ENCODE assay signal across 8 mouse cellular contexts in the genomic region with DNA sequence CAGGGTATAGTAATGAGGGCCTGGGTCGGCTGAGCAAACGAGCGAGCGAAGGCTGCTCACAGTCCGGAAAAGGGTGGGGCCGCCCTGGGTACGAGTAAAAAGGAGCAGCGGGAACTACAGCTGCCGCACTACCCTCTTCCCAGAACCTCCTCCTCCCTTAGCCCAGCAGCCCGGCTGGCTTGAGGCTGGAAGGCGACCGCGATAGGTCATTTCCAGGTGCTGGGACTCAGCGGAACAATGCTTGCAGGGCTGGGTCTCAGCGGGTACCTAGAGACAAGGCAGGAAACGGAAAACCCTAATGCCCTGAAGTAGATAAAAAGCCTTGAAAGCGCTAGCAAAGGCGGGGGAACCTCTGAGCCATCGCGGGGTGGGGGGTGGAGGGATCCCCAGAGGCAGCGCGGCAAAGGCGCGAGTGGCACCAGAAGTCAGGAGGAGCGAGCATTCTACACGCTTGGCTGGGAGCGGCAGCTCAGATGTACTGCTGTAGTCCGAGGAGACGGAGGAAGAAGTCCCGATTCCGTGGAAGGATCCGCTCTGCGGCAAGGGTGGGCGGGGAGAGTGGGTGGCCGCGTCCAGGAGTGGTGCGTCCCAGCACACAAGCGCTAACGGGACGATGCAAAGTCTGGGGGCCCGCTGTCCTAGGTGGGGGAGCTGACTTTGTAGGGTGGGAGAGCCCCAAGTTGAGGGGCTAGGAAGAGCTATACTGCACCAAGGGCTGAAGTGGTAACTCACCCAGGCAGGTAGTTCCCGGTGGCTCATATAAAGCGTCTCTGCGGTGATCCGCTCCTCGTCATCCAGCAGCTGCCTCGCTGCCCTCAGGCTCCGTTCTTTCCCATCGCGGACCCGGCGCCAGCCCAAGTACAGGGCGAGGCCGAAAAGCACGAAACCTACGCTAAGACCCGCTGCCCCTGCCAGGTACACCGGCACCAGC. TPM values are rescaled to one million over a fixed set of nuclear protein-coding genes. Genes with fewer than 3 reads are reported as not detected.
DNase-seq lines count a peak whose midpoint lies in the region; ATAC-seq and TF ChIP-seq lines count a peak whose summit lies in the region.

No protein-coding gene starts in this region.

- peak overlapping the region; percentile 86 for H3K27ac ChIP-seq in intestine, postnatal 0 days (ENCODE audit: low read depth, low read length)
- H3K27ac ChIP-seq in liver, postnatal 0 days (ENCODE audit: low read depth): peak overlapping the region; percentile 93
- H3K27ac ChIP-seq in neural tube, embryonic 13.5 days (replicated peaks): peak overlapping the region; percentile 80

- peak overlapping the region; percentile 78 for H3K9ac ChIP-seq in intestine, postnatal 0 days (ENCODE audit: low read depth, low read length)
- H3K9ac ChIP-seq in liver, postnatal 0 days (replicated peaks): peak overlapping the region; percentile 93
- peak overlapping the region; percentile 81 for H3K9ac ChIP-seq in neural tube, embryonic 13.5 days

- no peaks in the 10 kb centered on the region for H3K27me3 ChIP-seq in intestine, postnatal 0 days (replicated peaks; ENCODE audit: control insufficient read depth, insufficient read depth, low read length)
- H3K27me3 ChIP-seq in liver, postnatal 0 days (ENCODE audit: insufficient read depth, low read length): no peaks in the 10 kb centered on the region
- peaks cover 9% of the 10 kb centered on the region for H3K27me3 ChIP-seq in neural tube, embryonic 13.5 days

- H3K9me3 ChIP-seq in intestine, postnatal 0 days (ENCODE audit: control insufficient read depth): no peaks in the 10 kb centered on the region
- no peaks in the 10 kb centered on the region for H3K9me3 ChIP-seq in liver, postnatal 0 days (ENCODE audit: low read length)
- no peaks in the 10 kb centered on the region for H3K9me3 ChIP-seq in neural tube, embryonic 13.5 days

- peak; percentile 48 for ATAC-seq in intestine, postnatal 0 days
- ATAC-seq in liver, postnatal 0 days: peak; percentile 43
- peak; percentile 64 for ATAC-seq in neural tube, embryonic 13.5 days (ENCODE audit: low read depth)

- H3K4me1 ChIP-seq in intestine, postnatal 0 days (replicated peaks; ENCODE audit: control insufficient read depth, insufficient read depth, low read length): no peaks in the 10 kb centered on the region
- H3K4me1 ChIP-seq in liver, postnatal 0 days (ENCODE audit: insufficient read depth): peaks cover 14% of the 10 kb centered on the region
- peaks cover 19% of the 10 kb centered on the region for H3K4me1 ChIP-seq in neural tube, embryonic 13.5 days (replicated peaks)

- under 1% methylated on average over 58 of the region's 58 CpGs for WGBS in intestine, postnatal 0 days
- under 1% methylated on average over 58 of the region's 58 CpGs for WGBS in liver, postnatal 0 days (ENCODE audit: insufficient replicate concordance)
- WGBS in neural tube, embryonic 13.5 days: under 1% methylated on average over 58 of the region's 58 CpGs

- no peak for TF ChIP-seq CTCF in intestine, postnatal 0 days (IDR thresholded peaks at IDR 0.05; ENCODE audit: low read depth)
- no peak for TF ChIP-seq CTCF in liver, postnatal 0 days (IDR thresholded peaks at IDR 0.05; ENCODE audit: low read depth)

- H3K4me2 ChIP-seq in intestine, postnatal 0 days (replicated peaks; ENCODE audit: low read depth): peak overlapping the region; percentile 100
- peak overlapping the region; percentile 100 for H3K4me2 ChIP-seq in liver, postnatal 0 days (ENCODE audit: low read depth, low read length)
- peak overlapping the region; percentile 99 for H3K4me2 ChIP-seq in neural tube, embryonic 13.5 days

- peak; percentile 88 for DNase-seq in 3134 (ENCODE audit: extremely low read depth, insufficient read length, low spot score)
- DNase-seq in NIH3T3 (ENCODE audit: low read depth): peak; percentile 76
- DNase-seq in cerebellum, postnatal 36 days: peak; percentile 46 to 50
- DNase-seq in gastrocnemius, postnatal 36 days: peak; percentile 23 to 54
- DNase-seq in liver, postnatal 0 days: peak; percentile 70
- DNase-seq in thymus, adult 18-20 months: peak; percentile 50 to 65

- intact Hi-C loops in gastrocnemius, postnatal 36 days (cut with DNase I): no loop called here

- H3K36me3 ChIP-seq in intestine, postnatal 0 days (ENCODE audit: control insufficient read depth, insufficient read depth): peaks cover 22% of the 10 kb centered on the region
- H3K36me3 ChIP-seq in liver, postnatal 0 days (replicated peaks; ENCODE audit: insufficient read depth, low read length): peaks cover 27% of the 10 kb centered on the region
- peaks cover 12% of the 10 kb centered on the region for H3K36me3 ChIP-seq in neural tube, embryonic 13.5 days

- peak overlapping the region; percentile 92 for H3K4me3 ChIP-seq in intestine, postnatal 0 days (ENCODE audit: low read depth, low read length)
- H3K4me3 ChIP-seq in liver, postnatal 0 days (ENCODE audit: low read depth, low read length): peak overlapping the region; percentile 90
- peak overlapping the region; percentile 76 for H3K4me3 ChIP-seq in neural tube, embryonic 13.5 days

- no peak for TF ChIP-seq EP300 in liver, postnatal 0 days (IDR thresholded peaks at IDR 0.05; ENCODE audit: low read depth)

RNA-seq across cellular contexts. Expression of gene Esyt1, which starts 0.7 kb away (rescaled TPM):
- 10 to 100 TPM; 12.8 to 13.0 TPM for total RNA-seq in gastrocnemius, postnatal 36 days (2021)
- 11.7 and 12.5 TPM in 2 replicates for polyA plus RNA-seq in intestine, postnatal 0 days (2015; fragmentation: Nextera tagmentation; extraction: Ambion mirVana)
- 6.6 and 7.6 TPM in 2 replicates for polyA plus RNA-seq in liver, postnatal 0 days (2015; fragmentation: Nextera tagmentation; extraction: Ambion mirVana)
- polyA plus RNA-seq in neural tube, embryonic 13.5 days (2015; fragmentation: Nextera tagmentation; extraction: Ambion mirVana): 31.5 and 35.1 TPM in 2 replicates

RNA-seq across cellular contexts. Expression of gene Zc3h10, which starts 22.6 kb away (rescaled TPM):
- total RNA-seq in gastrocnemius, postnatal 36 days (2021): 1 to 10 TPM; 3.7 to 5.3 TPM
- polyA plus RNA-seq in intestine, postnatal 0 days (2015; fragmentation: Nextera tagmentation; extraction: Ambion mirVana): 10.0 and 10.4 TPM in 2 replicates
- polyA plus RNA-seq in liver, postnatal 0 days (2015; fragmentation: Nextera tagmentation; extraction: Ambion mirVana): 5.0 and 5.4 TPM in 2 replicates
- 19.4 and 19.9 TPM in 2 replicates for polyA plus RNA-seq in neural tube, embryonic 13.5 days (2015; fragmentation: Nextera tagmentation; extraction: Ambion mirVana)

RNA-seq across cellular contexts. Expression of gene Rpl41, which starts 24.1 kb away (rescaled TPM):
- 100 to 1,000 TPM; 857 to 980 TPM for total RNA-seq in gastrocnemius, postnatal 36 days (2021)
- polyA plus RNA-seq in intestine, postnatal 0 days (2015; fragmentation: Nextera tagmentation; extraction: Ambion mirVana): 2,426 and 2,428 TPM in 2 replicates
- polyA plus RNA-seq in liver, postnatal 0 days (2015; fragmentation: Nextera tagmentation; extraction: Ambion mirVana): 2,058 and 2,065 TPM in 2 replicates
- 2,522 and 2,730 TPM in 2 replicates for polyA plus RNA-seq in neural tube, embryonic 13.5 days (2015; fragmentation: Nextera tagmentation; extraction: Ambion mirVana)

RNA-seq across cellular contexts. Expression of gene Myl6b, which starts 26.5 kb away (rescaled TPM):
- total RNA-seq in gastrocnemius, postnatal 36 days (2021): 10 to 100 TPM in 1 of 2 experiments, 1 to 10 TPM in 1; 5.6 to 21.4 TPM
- 1.3 and 1.8 TPM in 2 replicates for polyA plus RNA-seq in intestine, postnatal 0 days (2015; fragmentation: Nextera tagmentation; extraction: Ambion mirVana)
- polyA plus RNA-seq in liver, postnatal 0 days (2015; fragmentation: Nextera tagmentation; extraction: Ambion mirVana): 1.5 and 1.7 TPM in 2 replicates
- 4.1 and 5.0 TPM in 2 replicates for polyA plus RNA-seq in neural tube, embryonic 13.5 days (2015; fragmentation: Nextera tagmentation; extraction: Ambion mirVana)

RNA-seq across cellular contexts. Expression of gene Myl6, which starts 31.1 kb away (rescaled TPM):
- 100 to 1,000 TPM; 155 to 171 TPM for total RNA-seq in gastrocnemius, postnatal 36 days (2021)
- polyA plus RNA-seq in intestine, postnatal 0 days (2015; fragmentation: Nextera tagmentation; extraction: Ambion mirVana): 2,493 and 2,543 TPM in 2 replicates
- 437 and 442 TPM in 2 replicates for polyA plus RNA-seq in liver, postnatal 0 days (2015; fragmentation: Nextera tagmentation; extraction: Ambion mirVana)
- polyA plus RNA-seq in neural tube, embryonic 13.5 days (2015; fragmentation: Nextera tagmentation; extraction: Ambion mirVana): 1,017 and 1,105 TPM in 2 replicates

Comparison
In these comparisons a context has a peak if more than half of its experiments do, and no peak if none do; other contexts are left out.
1. Peak in every context shown above with its lines: DNase-seq, ATAC-seq, H3K4me3 ChIP-seq and H3K27ac ChIP-seq.